Mouse (Mus musculus): ENCODE measurements around the gene Prdm1. TPM values are rescaled to one million over a fixed set of nuclear protein-coding genes. Genes with fewer than 3 reads are reported as not detected.

Prdm1 gene
- polyA plus RNA-seq, 1 experiment from 2014 or later = 0.96 TPM

- H3K9ac ChIP-seq (replicated peaks; ENCODE audit: low read depth, low read length) = no peak overlapping the region
- no peaks in the 10 kb centered on the region; the same call in 1 of the 2 replicates for H3K27me3 ChIP-seq (replicated peaks; ENCODE audit: control insufficient read depth, insufficient read depth, low read length)
- no peak overlapping the region for H3K4me2 ChIP-seq (ENCODE audit: low read length)
- ATAC-seq = no peak
- no peaks in the 10 kb centered on the region for H3K9me3 ChIP-seq (ENCODE audit: control insufficient read depth, low read length)
- 97% methylated on average over 1 of the region's 1 CpGs for WGBS
- H3K4me3 ChIP-seq (replicated peaks; ENCODE audit: low read length) = no peak overlapping the region
- H3K27ac ChIP-seq (ENCODE audit: low read length) = no peak overlapping the region
- peaks cover 3% of the 10 kb centered on the region; the same call in 1 of the 2 replicates for H3K4me1 ChIP-seq (replicated peaks; ENCODE audit: control insufficient read depth, insufficient read depth, low read length)
- H3K36me3 ChIP-seq (ENCODE audit: control insufficient read depth, insufficient read depth) = no peaks in the 10 kb centered on the region
Observed at GRCm38 (mm10) chr10:44437614-44438013, 90.7 kb downstream of the Prdm1 start.

- Histone ChIP-seq H3K4me2 (ENCODE audit: low read length) (no peak overlapping the region), H3K9ac (replicated peaks; ENCODE audit: low read depth, low read length) (no peak overlapping the region), H3K27ac (ENCODE audit: low read length) (no peak overlapping the region), H3K9me3 (ENCODE audit: control insufficient read depth, low read length) (no peaks in the 10 kb centered on the region), H3K27me3 (replicated peaks; ENCODE audit: control insufficient read depth, insufficient read depth, low read length) (no peaks in the 10 kb centered on the region), H3K4me3 (replicated peaks; ENCODE audit: low read length) (no peak overlapping the region), H3K36me3 (ENCODE audit: control insufficient read depth, insufficient read depth) (no peaks in the 10 kb centered on the region), H3K4me1 (replicated peaks; ENCODE audit: control insufficient read depth, insufficient read depth, low read length) (peaks cover 3% of the 10 kb centered on the region; the same call in 1 of the 2 replicates)
- ATAC-seq = no peak
- WGBS = 72% methylated on average over 4 of the region's 4 CpGs
Observed at GRCm38 (mm10) chr10:44435956-44436355, 92.3 kb downstream of the Prdm1 start.

- H3K4me1 ChIP-seq (replicated peaks; ENCODE audit: control insufficient read depth, insufficient read depth, low read length) = peaks cover 3% of the 10 kb centered on the region; the same call in 1 of the 2 replicates
- 33% methylated on average over 6 of the region's 6 CpGs for WGBS
- H3K9me3 ChIP-seq (ENCODE audit: control insufficient read depth, low read length) = no peaks in the 10 kb centered on the region
- no peak overlapping the region for H3K4me2 ChIP-seq (ENCODE audit: low read length)
- no peaks in the 10 kb centered on the region for H3K27me3 ChIP-seq (replicated peaks; ENCODE audit: control insufficient read depth, insufficient read depth, low read length)
- no peak overlapping the region for H3K9ac ChIP-seq (replicated peaks; ENCODE audit: low read depth, low read length)
- H3K36me3 ChIP-seq (ENCODE audit: control insufficient read depth, insufficient read depth) = no peaks in the 10 kb centered on the region
- H3K4me3 ChIP-seq (replicated peaks; ENCODE audit: low read length) = no peak overlapping the region
- ATAC-seq = peak; percentile 73
- H3K27ac ChIP-seq (ENCODE audit: low read length) = no peak overlapping the region
Observed at GRCm38 (mm10) chr10:44434702-44435181, 93.6 kb downstream of the Prdm1 start.

GRCm38 (mm10) chr10:44432235-44432634, 96.1 kb downstream of the Prdm1 start:
- Histone ChIP-seq H3K9me3 (ENCODE audit: control insufficient read depth, low read length) (no peaks in the 10 kb centered on the region), H3K4me2 (ENCODE audit: low read length) (no peak overlapping the region), H3K36me3 (ENCODE audit: control insufficient read depth, insufficient read depth) (no peaks in the 10 kb centered on the region), H3K4me1 (replicated peaks; ENCODE audit: control insufficient read depth, insufficient read depth, low read length) (peaks cover 3% of the 10 kb centered on the region; the same call in 1 of the 2 replicates), H3K27me3 (replicated peaks; ENCODE audit: control insufficient read depth, insufficient read depth, low read length) (no peaks in the 10 kb centered on the region), H3K9ac (replicated peaks; ENCODE audit: low read depth, low read length) (no peak overlapping the region), H3K27ac (ENCODE audit: low read length) (no peak overlapping the region), H3K4me3 (replicated peaks; ENCODE audit: low read length) (no peak overlapping the region)
- WGBS = 79% methylated on average over 11 of the region's 11 CpGs
- ATAC-seq = no peak

GRCm38 (mm10) chr10:44431689-44432088, 96.6 kb downstream of the Prdm1 start:
- Histone ChIP-seq H3K4me2 (ENCODE audit: low read length) (no peak overlapping the region), H3K27ac (ENCODE audit: low read length) (no peak overlapping the region), H3K27me3 (replicated peaks; ENCODE audit: control insufficient read depth, insufficient read depth, low read length) (no peaks in the 10 kb centered on the region), H3K9me3 (ENCODE audit: control insufficient read depth, low read length) (no peaks in the 10 kb centered on the region), H3K9ac (replicated peaks; ENCODE audit: low read depth, low read length) (no peak overlapping the region), H3K4me3 (replicated peaks; ENCODE audit: low read length) (no peak overlapping the region), H3K36me3 (ENCODE audit: control insufficient read depth, insufficient read depth) (no peaks in the 10 kb centered on the region), H3K4me1 (replicated peaks; ENCODE audit: control insufficient read depth, insufficient read depth, low read length) (peaks cover 3% of the 10 kb centered on the region; the same call in 1 of the 2 replicates)
- WGBS = 94% methylated on average over 4 of the region's 4 CpGs
- no peak for ATAC-seq

- ATAC-seq = no peak
- 94% methylated on average over 14 of the region's 14 CpGs for WGBS
Observed at GRCm38 (mm10) chr10:44429177-44429888, 99.0 kb downstream of the Prdm1 start.

GRCm38 (mm10) chr10:44427891-44428361, 100.4 kb downstream of the Prdm1 start:
- peak; percentile 49; the same call in 1 of the 2 replicates for ATAC-seq
- no peaks in the 10 kb centered on the region; the same call in 1 of the 2 replicates for H3K4me1 ChIP-seq (replicated peaks; ENCODE audit: control insufficient read depth, insufficient read depth, low read length)
- no peak overlapping the region for H3K4me3 ChIP-seq (replicated peaks; ENCODE audit: low read length)
- no peaks in the 10 kb centered on the region for H3K9me3 ChIP-seq (ENCODE audit: control insufficient read depth, low read length)
- H3K36me3 ChIP-seq (ENCODE audit: control insufficient read depth, insufficient read depth) = no peaks in the 10 kb centered on the region
- no peak overlapping the region for H3K9ac ChIP-seq (replicated peaks; ENCODE audit: low read depth, low read length)
- H3K4me2 ChIP-seq (ENCODE audit: low read length) = no peak overlapping the region
- H3K27ac ChIP-seq (ENCODE audit: low read length) = no peak overlapping the region
- WGBS = 20% methylated on average over 12 of the region's 12 CpGs
- no peaks in the 10 kb centered on the region for H3K27me3 ChIP-seq (replicated peaks; ENCODE audit: control insufficient read depth, insufficient read depth, low read length)

More at GRCm38 (mm10) chr10:44429177-44429888, 99.0 kb downstream of the Prdm1 start:
- no peak overlapping the region for H3K4me3 ChIP-seq (replicated peaks; ENCODE audit: low read length)
- H3K4me1 ChIP-seq (replicated peaks; ENCODE audit: control insufficient read depth, insufficient read depth, low read length) = no peaks in the 10 kb centered on the region; the same call in 1 of the 2 replicates
- no peak overlapping the region for H3K27ac ChIP-seq (ENCODE audit: low read length)
- no peaks in the 10 kb centered on the region for H3K36me3 ChIP-seq (ENCODE audit: control insufficient read depth, insufficient read depth)
- no peak overlapping the region for H3K4me2 ChIP-seq (ENCODE audit: low read length)
- H3K9me3 ChIP-seq (ENCODE audit: control insufficient read depth, low read length) = no peaks in the 10 kb centered on the region
- H3K27me3 ChIP-seq (replicated peaks; ENCODE audit: control insufficient read depth, insufficient read depth, low read length) = no peaks in the 10 kb centered on the region
- H3K9ac ChIP-seq (replicated peaks; ENCODE audit: low read depth, low read length) = no peak overlapping the region

GRCm38 (mm10) chr10:44427426-44427825, 100.9 kb downstream of the Prdm1 start:
- ATAC-seq = no peak
- no peaks in the 10 kb centered on the region; the same call in 1 of the 2 replicates for H3K4me1 ChIP-seq (replicated peaks; ENCODE audit: control insufficient read depth, insufficient read depth, low read length)
- H3K4me2 ChIP-seq (ENCODE audit: low read length) = no peak overlapping the region
- H3K9me3 ChIP-seq (ENCODE audit: control insufficient read depth, low read length) = no peaks in the 10 kb centered on the region
- H3K27ac ChIP-seq (ENCODE audit: low read length) = no peak overlapping the region
- WGBS = 68% methylated on average over 11 of the region's 11 CpGs
- no peaks in the 10 kb centered on the region for H3K27me3 ChIP-seq (replicated peaks; ENCODE audit: control insufficient read depth, insufficient read depth, low read length)
- H3K9ac ChIP-seq (replicated peaks; ENCODE audit: low read depth, low read length) = no peak overlapping the region
- H3K36me3 ChIP-seq (ENCODE audit: control insufficient read depth, insufficient read depth) = no peaks in the 10 kb centered on the region
- H3K4me3 ChIP-seq (replicated peaks; ENCODE audit: low read length) = no peak overlapping the region

- H3K4me2 ChIP-seq (ENCODE audit: low read length) = no peak overlapping the region
- H3K9me3 ChIP-seq (ENCODE audit: control insufficient read depth, low read length) = no peaks in the 10 kb centered on the region
- ATAC-seq = no peak
- no peak overlapping the region for H3K27ac ChIP-seq (ENCODE audit: low read length)
- H3K9ac ChIP-seq (replicated peaks; ENCODE audit: low read depth, low read length) = no peak overlapping the region
- 83% methylated on average over 6 of the region's 6 CpGs for WGBS
- no peaks in the 10 kb centered on the region for H3K27me3 ChIP-seq (replicated peaks; ENCODE audit: control insufficient read depth, insufficient read depth, low read length)
- H3K36me3 ChIP-seq (ENCODE audit: control insufficient read depth, insufficient read depth) = no peaks in the 10 kb centered on the region
- H3K4me1 ChIP-seq (replicated peaks; ENCODE audit: control insufficient read depth, insufficient read depth, low read length) = no peaks in the 10 kb centered on the region; the same call in 1 of the 2 replicates
- H3K4me3 ChIP-seq (replicated peaks; ENCODE audit: low read length) = no peak overlapping the region
Observed at GRCm38 (mm10) chr10:44425013-44425412, 103.3 kb downstream of the Prdm1 start.

All from forebrain, embryonic 16.5 days (tissue).